Mouse (Mus musculus) neural tube, embryonic 15.5 days (tissue): ENCODE results near the gene Bax. TPM values are rescaled to one million over a fixed set of nuclear protein-coding genes. Genes with fewer than 3 reads are reported as not detected.

Experiments used
- microRNA-seq: library from miRNA; unstranded; fragments of <30 nt; microRNA quantifications from one replicate; pipeline ENCODE4, GENCODE M21; 2017
- polyA plus RNA-seq: library from polyadenylated mRNA; unstranded; fragments of >200 nt; fragmentation: Nextera tagmentation; extraction: Ambion mirVana; gene quantifications from 2 replicates; pipeline ENCODE4 v1.2.1, GENCODE M21; 2015

The Bax gene
- polyA plus RNA-seq, 1 experiment from 2014 or later: 236 TPM

Small RNAs within 50 kb of the gene (microRNA-seq; reads per million reads assigned to microRNA genes)
- not detected for gene Gm22133

Other genes with a start within 250 kb of the Bax start
- gene Cd37, start 227.8 kb downstream of the Bax start, polyA plus RNA-seq: 1.7 and 12.4 TPM in 2 replicates
- gene Slc6a16, start 225.8 kb downstream of the Bax start, polyA plus RNA-seq: 0.67 and 0.78 TPM in 2 replicates
- not detected in 2 replicates for gene Slc6a21, start 189.4 kb downstream of the Bax start, polyA plus RNA-seq
- gene Trpm4, start 133.1 kb downstream of the Bax start, polyA plus RNA-seq: 9.4 and 12.0 TPM in 2 replicates
- gene Hrc, start 131.6 kb downstream of the Bax start, polyA plus RNA-seq: 0.75 and 0.79 TPM in 2 replicates
- gene Ppfia3, start 99.9 kb downstream of the Bax start, polyA plus RNA-seq: 27.3 and 29.5 TPM in 2 replicates
- 48.2 and 58.3 TPM in 2 replicates for gene Lin7b, start 96.3 kb downstream of the Bax start, polyA plus RNA-seq
- 166 and 190 TPM in 2 replicates for gene Snrnp70, start 71.2 kb downstream of the Bax start, polyA plus RNA-seq
- gene Kcna7, start 61.2 kb downstream of the Bax start, polyA plus RNA-seq: 0.08 and 0.09 TPM in 2 replicates
- 0.91 TPM in 1 of 2 replicates, not detected in the other for gene Ntf5, start 53.2 kb downstream of the Bax start, polyA plus RNA-seq
- 0.24 TPM in 1 of 2 replicates, not detected in the other for gene Lhb, start 46.1 kb downstream of the Bax start, polyA plus RNA-seq
- 21.7 and 24.0 TPM in 2 replicates for gene Gys1, start 32.1 kb downstream of the Bax start, polyA plus RNA-seq
- 92.7 and 114 TPM in 2 replicates for gene Ruvbl2, start 28.8 kb downstream of the Bax start, polyA plus RNA-seq
- gene Ftl1, start 7.0 kb downstream of the Bax start, polyA plus RNA-seq: 4,883 and 5,335 TPM in 2 replicates
- gene Tulp2, start 15.0 kb upstream of the Bax start, polyA plus RNA-seq: 0.15 and 0.59 TPM in 2 replicates
- gene Gm45808, start 19.9 kb upstream of the Bax start, polyA plus RNA-seq: not detected in 2 replicates
- 4.2 and 4.8 TPM in 2 replicates for gene Dhdh, start 21.9 kb upstream of the Bax start, polyA plus RNA-seq
- 140 and 158 TPM in 2 replicates for gene Nucb1, start 43.5 kb upstream of the Bax start, polyA plus RNA-seq
- gene Ppp1r15a, start 59.4 kb upstream of the Bax start, polyA plus RNA-seq: 17.8 and 18.4 TPM in 2 replicates
- 4.3 and 4.7 TPM in 2 replicates for gene Plekha4, start 59.4 kb upstream of the Bax start, polyA plus RNA-seq
- 0.93 TPM in 1 of 2 replicates, not detected in the other for gene Hsd17b14, start 88.0 kb upstream of the Bax start, polyA plus RNA-seq
- gene Bcat2, start 103.3 kb upstream of the Bax start, polyA plus RNA-seq: 25.4 and 31.9 TPM in 2 replicates
- 0.17 and 2.3 TPM in 2 replicates for gene Fgf21, start 148.6 kb upstream of the Bax start, polyA plus RNA-seq
- 0.69 TPM in 1 of 2 replicates, not detected in the other for gene Fut1, start 150.4 kb upstream of the Bax start, polyA plus RNA-seq
- gene Izumo1, start 154.9 kb upstream of the Bax start, polyA plus RNA-seq: 0.14 TPM in 1 of 2 replicates, not detected in the other
- gene Rasip1, start 160.6 kb upstream of the Bax start, polyA plus RNA-seq: 15.4 and 17.6 TPM in 2 replicates
- 4.5 and 5.6 TPM in 2 replicates for gene Mamstr, start 173.1 kb upstream of the Bax start, polyA plus RNA-seq
- 0.36 and 2.5 TPM in 2 replicates for gene Fut2, start 199.5 kb upstream of the Bax start, polyA plus RNA-seq
- 1.7 and 1.9 TPM in 2 replicates for gene Ntn5, start 217.1 kb upstream of the Bax start, polyA plus RNA-seq
- 0.47 and 0.77 TPM in 2 replicates for gene Sec1, start 227.5 kb upstream of the Bax start, polyA plus RNA-seq
- gene Car11, start 232.9 kb upstream of the Bax start, polyA plus RNA-seq: 57.0 and 71.4 TPM in 2 replicates
- gene Dbp, start 238.2 kb upstream of the Bax start, polyA plus RNA-seq: 3.3 and 3.9 TPM in 2 replicates
- 573 and 682 TPM in 2 replicates for gene Rpl18, start 248.6 kb upstream of the Bax start, polyA plus RNA-seq